Mouse (Mus musculus) liver, postnatal 0 days (tissue): ENCODE results near the gene Dhrs13.

ENCODE experiments used
- CTCF ChIP-seq: sonication (generic); IDR thresholded peaks from 2 replicates; pipeline ENCODE4 v1.5.1; 2016; ENCODE audit warnings: antibody characterized with exemption, low read depth
- EP300 ChIP-seq: IDR thresholded peaks from 2 replicates; pipeline ENCODE4 v1.6.1; 2016; ENCODE audit warnings: antibody characterized with exemption, low read depth, mild to moderate bottlenecking

DNA sequence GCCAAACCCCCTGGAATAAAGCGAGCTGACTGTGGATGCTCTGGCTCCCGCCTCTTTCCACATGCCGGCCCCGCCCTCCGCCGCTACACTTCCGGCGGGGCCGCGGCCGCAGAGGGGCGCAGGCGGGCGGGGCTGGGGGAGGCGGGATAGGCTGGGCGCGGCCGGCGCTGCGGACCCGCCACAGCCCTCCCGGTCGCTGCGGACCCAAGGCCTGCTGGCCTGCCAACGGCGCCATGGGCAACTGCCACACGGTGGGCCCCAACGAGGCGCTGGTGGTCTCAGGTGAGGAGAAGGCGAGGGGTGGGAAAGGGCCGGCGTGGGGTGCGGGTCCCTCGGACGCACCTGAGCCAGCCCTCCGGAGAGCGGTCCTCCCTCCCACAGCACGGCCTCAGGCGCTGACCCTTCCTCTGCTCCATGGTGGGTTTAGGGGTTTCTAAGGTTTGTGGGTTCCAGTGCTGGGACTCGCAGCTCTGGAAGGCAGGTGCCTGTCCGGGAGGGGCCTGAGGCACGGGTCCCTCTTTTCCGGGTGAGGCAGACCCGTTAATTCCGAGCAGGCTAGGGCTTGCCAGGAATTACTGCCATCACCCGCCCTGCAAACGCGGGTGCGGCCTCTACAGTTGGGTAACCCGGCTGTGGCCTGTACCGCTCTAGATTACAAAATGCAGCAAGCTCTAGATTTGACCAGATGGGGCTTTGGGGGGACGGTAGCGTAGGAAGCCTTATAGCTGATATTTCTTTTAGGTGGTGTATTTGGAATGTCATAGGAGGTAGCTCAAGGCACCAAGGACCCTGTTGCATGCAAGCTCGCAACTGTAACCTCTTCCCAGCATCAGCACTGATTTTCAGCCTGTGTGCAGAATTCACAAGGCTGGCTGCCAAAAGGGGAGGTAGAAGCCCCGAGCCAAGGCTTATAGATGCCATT, 6.0 kb downstream of the Dhrs13 start, which contains the start of gene Flot2:
- TF ChIP-seq CTCF = peak; percentile 41
- TF ChIP-seq EP300 = no peak
